Mouse (Mus musculus) gastrocnemius, adult 2 months (tissue): ENCODE data around the gene Mapk9. TPM values are rescaled to one million over a fixed set of nuclear protein-coding genes. Genes with fewer than 3 reads are reported as not detected.

Source experiments
- DNase-seq: peaks from one replicate; pipeline ENCODE4 v3.0.0; 2022
- H3K27ac ChIP-seq: fragments of 200-600 bp; 2 replicates; pipeline ENCODE4 v1.8.1; 2022; ENCODE audit warnings: mild to moderate bottlenecking
- H3K4me3 ChIP-seq: fragments of 200-600 bp; 2 replicates; pipeline ENCODE4 v1.8.1; 2022; ENCODE audit warnings: mild to moderate bottlenecking, moderate library complexity
- CTCF ChIP-seq: fragments of 200-600 bp; IDR thresholded peaks from 2 replicates; pipeline ENCODE4 v1.8.1; 2022; ENCODE audit warnings: antibody characterized with exemption, mild to moderate bottlenecking, moderate library complexity
- intact Hi-C: fragments of 180-260 bp; cut with DNase I; formaldehyde crosslinking; loops from one replicate; pipeline ENCODE4 v1.15.1; 2025
- total RNA-seq, 2 experiments: library from RNA; stranded (reverse); gene quantifications; 2 replicates each; pipeline ENCODE4 v1.2.3; 2021

Mapk9 gene
- total RNA-seq, 2 experiments from 2014 or later, result 47.4 to 54.4 TPM

DNA sequence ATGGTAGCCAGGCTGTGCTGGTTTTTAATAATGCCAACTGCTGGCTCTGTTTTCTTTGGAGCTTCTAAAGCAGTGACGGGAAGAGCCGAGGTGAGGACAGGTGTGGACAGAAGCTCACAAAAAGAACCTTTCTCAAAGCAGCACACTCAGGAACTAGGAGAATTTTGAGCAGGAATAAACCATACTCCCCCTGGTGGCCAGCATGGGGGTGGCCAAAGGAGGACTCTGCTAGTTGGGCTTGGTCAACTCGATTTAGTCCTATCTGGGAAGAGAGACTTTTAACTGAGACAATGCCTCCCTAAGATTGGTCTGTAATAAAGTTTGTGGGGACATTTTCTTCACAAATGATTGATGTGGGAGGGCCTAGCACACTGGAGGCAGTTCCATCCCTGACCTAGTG, 1.6 kb upstream of the Mapk9 start:
- H3K27ac ChIP-seq, result no peak overlapping the region
- H3K4me3 ChIP-seq, result no peak overlapping the region
- peak; percentile 88 for TF ChIP-seq CTCF
- intact Hi-C loops, result loop anchor here (1.0 to 5.0 kb wide), 2 partner anchors 117 to 133 kb away; partner anchors contain the start of gene Cnot6
- DNase-seq, result peak; percentile 66

DNA sequence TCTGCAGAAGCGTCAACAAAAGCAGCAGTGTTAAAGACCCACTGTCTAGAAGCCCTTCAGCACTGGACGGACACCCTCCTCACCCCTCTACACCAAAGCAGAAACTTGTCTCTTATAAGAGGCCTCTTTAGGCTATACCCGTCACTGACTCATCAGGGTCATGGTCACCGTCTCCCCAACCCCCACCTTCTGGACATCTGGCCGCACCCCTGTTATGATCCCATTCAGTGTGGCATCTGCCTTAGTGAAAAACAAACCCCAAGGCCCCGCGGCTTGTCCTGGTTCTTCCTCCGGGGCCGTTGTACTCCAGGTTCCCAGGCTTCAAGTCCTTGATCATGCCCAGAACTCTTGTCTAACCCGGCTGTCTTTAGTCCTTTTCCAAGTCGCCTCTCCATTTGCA, 593 bp upstream of the Mapk9 start:
- H3K4me3 ChIP-seq, result peak overlapping the region; percentile 98
- DNase-seq, result peak; percentile 32
- intact Hi-C loops, result loop anchor here (1.0 to 5.0 kb wide), 3 partner anchors 118 to 193 kb away; partner anchors contain the start of gene Cnot6
- no peak for TF ChIP-seq CTCF
- H3K27ac ChIP-seq, result peak overlapping the region; percentile 91

DNA sequence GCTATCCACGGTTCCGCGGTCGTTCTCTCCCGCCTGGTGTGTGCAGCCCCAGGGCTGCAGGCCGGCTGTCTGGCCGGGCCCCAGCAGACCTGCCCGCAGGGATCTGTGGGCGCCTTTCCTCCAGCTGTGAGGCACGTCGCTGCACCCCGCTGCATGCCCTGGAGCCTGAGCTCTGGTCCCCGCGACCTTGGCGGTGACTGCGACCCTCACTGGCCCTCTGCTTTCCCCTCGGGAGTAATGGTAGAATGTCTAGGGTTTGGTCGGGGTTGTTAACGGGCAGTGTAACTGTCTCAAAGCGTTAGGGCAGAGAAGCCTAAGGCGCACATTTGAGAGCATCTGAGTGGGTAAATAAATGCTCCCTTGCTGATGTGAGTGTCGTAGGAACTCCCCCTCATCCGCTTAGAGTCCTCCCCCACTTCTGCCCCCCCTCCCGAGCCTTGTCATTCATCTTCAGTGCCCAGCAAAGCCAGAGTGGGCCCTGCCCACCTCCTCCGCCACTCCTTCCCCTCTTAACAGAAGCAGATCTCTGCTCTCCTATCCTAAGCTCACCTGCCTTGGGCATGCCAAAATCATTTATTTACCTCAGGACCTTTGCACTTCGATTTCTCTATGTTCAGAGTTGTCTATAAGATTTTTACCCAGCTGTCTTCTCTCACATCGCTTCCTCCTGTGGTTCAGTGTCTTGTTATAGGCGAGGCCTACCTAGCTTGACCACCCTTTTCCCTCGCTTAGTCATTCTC, 690 bp downstream of the Mapk9 start:
- no peak for DNase-seq
- Histone ChIP-seq H3K27ac (peak overlapping the region; percentile 91), H3K4me3 (peak overlapping the region; percentile 98)
- intact Hi-C loops, result loop anchor here (2.0 to 5.0 kb wide), 2 partner anchors 135 to 194 kb away; partner anchors contain the start of gene Cnot6
- no peak for TF ChIP-seq CTCF

DNA sequence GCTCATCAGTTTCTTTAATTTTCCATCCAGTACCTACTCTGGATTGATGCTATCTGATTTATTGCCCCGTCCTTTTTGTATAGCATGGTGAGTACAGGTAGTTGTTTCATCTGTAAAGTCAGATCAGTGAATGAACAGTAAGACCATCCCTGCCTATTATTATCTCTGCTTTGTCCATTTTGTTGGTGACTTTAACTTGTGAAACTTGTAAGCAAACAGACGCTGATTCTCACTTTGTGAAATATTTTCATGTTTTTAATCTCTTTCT, 1.2 kb downstream of the Mapk9 start:
- Histone ChIP-seq H3K27ac (peak overlapping the region; percentile 91), H3K4me3 (peak overlapping the region; percentile 98)
- no peak for DNase-seq
- intact Hi-C loops, result loop anchor here (2.0 to 5.0 kb wide), 2 partner anchors 135 to 195 kb away; partner anchors contain the start of gene Cnot6
- TF ChIP-seq CTCF, result no peak

DNA sequence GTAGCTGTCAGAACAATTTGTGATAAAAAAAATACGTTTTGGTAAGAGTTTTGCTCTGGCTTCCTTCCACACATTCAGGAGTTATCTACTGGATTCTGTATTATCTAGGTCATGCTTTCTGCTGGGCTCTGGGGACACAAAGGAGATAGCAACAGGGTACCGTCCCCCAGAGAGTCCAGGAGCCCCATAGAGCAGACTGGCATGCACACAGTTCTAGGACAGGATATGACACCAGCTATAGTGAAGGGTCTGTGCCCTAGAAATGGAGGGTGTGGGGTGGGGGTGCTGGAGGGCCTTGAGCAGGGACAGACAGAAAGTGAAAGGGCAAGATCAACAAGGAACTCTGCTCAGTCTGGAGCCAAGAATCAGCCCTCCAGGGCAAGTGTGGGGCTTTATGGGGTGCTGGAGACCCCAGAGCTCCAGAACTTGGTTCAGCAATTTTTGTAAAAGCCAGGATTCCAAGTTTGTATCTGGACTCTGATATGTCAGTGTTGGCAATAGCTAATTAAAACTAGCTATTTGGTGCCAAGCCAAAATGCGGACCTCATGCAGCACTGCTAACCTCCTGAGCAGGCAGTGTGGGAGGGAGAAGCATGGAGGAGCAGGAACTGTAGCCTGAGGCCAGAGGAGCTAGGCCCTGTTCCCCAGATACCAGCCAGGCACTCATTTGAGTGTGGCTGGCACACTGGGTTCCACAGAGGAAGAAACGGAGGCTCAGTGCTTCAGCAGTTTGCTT, 1.7 kb downstream of the Mapk9 start:
- Histone ChIP-seq H3K4me3 (peak overlapping the region; percentile 98), H3K27ac (0 out of 2 replicates have a peak overlapping the region, but pooled peaks have one; percentile 20)
- no peak for DNase-seq
- intact Hi-C loops, result loop anchor here (5.0 kb wide), 1 partner anchor 136 kb away; the partner anchor contains the start of gene Cnot6
- TF ChIP-seq CTCF, result no peak

DNA sequence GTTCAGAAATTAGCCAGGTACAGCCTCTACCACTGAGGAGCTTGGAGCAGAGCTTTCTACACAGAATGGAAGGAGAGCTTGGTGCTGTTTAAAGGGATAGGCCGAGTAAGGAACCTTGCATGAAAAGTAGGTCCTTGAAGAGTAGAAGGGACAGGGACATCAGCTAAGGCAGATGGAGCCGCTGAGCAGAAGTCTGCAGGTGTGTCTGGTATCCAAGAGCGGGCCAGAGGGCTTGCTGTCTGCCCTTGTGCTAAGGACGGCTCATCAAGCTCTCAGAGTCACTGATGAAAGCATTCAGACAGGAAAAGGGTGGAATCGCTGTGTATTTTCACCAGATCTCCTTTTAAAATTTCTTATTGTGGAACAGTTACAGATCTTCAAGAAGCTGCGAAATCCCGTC, 3.8 kb downstream of the Mapk9 start:
- no peak for DNase-seq
- Histone ChIP-seq H3K27ac (peak overlapping the region; percentile 10; the same call in 1 of the 2 replicates), H3K4me3 (no peak overlapping the region)
- intact Hi-C loops, result no loop called here
- no peak for TF ChIP-seq CTCF

DNA sequence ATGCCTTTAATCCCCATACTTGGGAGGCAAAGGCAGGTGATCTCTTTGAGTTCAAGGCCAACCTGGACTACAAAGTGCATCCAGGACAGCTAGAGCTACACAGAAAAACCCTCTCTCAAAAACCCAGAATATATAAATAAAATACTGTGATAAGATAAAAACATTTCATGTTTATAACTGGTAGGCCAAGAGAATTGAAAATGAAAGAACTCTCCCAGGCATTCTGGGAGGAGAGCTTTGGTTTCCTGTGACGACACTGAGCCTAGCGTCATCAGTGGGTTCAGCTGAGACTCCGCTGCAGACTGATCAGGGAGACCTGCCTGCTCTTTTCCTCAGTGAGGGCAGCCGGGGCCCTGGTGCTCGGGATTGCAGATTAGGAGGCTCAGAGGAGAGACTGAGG, 8.6 kb downstream of the Mapk9 start:
- intact Hi-C loops, result no loop called here
- H3K4me3 ChIP-seq, result no peak overlapping the region
- TF ChIP-seq CTCF, result no peak
- DNase-seq, result no peak
- no peak overlapping the region for H3K27ac ChIP-seq

DNA sequence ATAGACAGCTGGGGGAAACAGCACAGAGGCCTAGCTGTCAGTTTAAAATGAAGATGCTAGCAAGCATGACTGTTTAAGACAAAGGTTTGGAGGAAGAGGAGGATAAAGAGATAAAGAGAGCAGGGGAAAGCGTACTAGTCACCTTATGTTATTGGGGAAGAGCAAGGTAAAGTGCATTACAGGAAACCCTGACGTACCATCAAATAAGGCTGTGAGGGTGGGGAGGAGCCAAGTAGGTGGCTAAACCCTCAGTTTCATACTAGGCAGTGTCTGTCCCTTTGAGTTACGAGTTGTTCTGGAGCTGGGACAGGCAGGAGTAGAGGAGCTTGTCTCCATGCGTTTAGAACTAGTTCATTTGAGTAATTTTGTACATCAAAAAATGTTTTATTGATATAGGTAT, 14.6 kb downstream of the Mapk9 start:
- no peak overlapping the region for H3K4me3 ChIP-seq
- intact Hi-C loops, result no loop called here
- TF ChIP-seq CTCF, result no peak

DNA sequence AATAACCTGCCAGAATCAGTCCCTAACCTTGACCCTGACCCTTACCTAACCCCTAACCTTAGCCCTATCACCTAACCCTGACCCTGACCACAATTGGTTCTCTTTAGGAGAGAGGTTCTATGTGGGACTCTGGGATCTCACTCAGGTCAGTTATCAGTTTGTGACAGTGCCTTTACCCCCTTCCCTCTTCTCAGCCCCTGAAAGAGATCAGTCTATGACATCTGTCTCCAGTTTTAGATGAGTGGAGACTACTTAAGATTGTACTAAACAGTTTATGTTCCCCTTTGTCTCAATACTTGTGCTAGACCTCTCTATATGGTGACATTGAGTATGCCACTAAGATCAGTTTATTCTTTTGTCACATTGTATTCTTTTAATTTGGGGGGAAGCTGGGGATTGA, 17.4 kb downstream of the Mapk9 start:
- no peak for TF ChIP-seq CTCF
- no peak overlapping the region for H3K27ac ChIP-seq
- intact Hi-C loops, result no loop called here
- no peak overlapping the region for H3K4me3 ChIP-seq
- DNase-seq, result no peak

More for the DNA sequence above, 14.6 kb downstream of the Mapk9 start:
- no peak overlapping the region for H3K27ac ChIP-seq
- no peak for DNase-seq

DNA sequence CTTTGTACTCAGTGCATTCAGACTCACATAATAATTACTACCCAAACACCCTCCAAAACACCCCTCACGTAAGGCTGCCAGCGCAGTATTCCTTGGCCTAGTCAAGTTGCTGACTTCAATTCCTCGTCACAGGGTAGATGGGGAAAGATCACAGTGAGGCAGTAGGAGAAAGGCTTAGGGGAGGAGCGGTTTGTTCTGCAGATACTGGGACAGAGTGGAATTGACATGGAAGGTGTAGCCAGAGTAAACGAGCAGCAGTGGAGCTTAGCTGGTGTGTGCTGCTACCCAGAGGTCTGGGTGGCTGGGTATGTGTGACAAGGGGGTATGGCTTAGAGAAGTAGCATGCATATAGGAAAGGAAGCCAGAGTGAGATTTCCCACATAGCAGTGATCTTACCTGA, 20.8 kb downstream of the Mapk9 start:
- intact Hi-C loops, result no loop called here
- no peak overlapping the region for H3K4me3 ChIP-seq
- H3K27ac ChIP-seq, result no peak overlapping the region
- TF ChIP-seq CTCF, result no peak
- DNase-seq, result no peak

DNA sequence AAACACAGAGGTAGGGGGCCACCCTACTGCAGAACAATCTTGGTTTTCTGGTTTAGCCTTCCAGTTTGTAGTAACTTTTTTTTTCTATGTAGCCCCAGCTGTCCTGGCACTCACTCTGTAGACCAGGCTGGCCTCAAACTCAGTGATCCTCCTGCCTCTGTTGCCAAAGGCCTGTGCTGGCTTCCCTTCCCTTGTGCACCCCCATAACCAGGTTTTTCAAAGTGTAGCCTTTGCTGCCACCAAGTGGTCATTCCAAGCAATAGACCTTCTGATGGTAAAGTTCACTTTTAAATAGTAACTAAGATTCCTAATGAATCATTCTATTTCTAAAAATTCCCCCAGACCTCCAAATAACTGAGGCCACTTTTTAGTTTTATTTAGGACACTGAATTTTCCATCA, 23.2 kb downstream of the Mapk9 start:
- peak; percentile 77 for TF ChIP-seq CTCF
- peak; percentile 48 for DNase-seq
- intact Hi-C loops, result loop anchor here (2.0 to 5.0 kb wide), 3 partner anchors 42 to 217 kb away; no protein-coding TSS in a partner anchor
- Histone ChIP-seq H3K27ac (no peak overlapping the region), H3K4me3 (no peak overlapping the region)

DNA sequence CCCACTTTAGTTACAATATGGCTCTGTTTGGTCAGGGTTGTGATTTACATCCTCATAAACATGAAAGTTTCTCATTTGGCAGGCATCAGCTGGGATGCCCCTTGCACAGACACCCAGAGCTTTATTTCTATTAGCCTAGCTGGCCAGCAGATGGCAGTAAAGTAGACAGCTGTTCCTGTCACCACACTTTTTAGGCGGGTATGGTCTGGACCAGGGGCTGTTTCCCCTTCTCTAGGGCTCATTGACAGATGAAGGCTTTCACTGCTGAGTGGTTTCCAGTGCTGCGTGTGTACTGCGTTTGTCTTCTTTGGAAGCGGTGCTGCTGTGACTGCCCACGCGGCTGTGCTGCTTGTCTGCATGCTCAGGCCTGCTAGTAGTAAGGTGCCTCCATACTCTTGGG, 25.4 kb downstream of the Mapk9 start:
- DNase-seq, result no peak
- peak; percentile 69 for TF ChIP-seq CTCF
- intact Hi-C loops, result loop anchor here (2.0 to 5.0 kb wide), 3 partner anchors 45 to 219 kb away; no protein-coding TSS in a partner anchor
- no peak overlapping the region for H3K27ac ChIP-seq
- H3K4me3 ChIP-seq, result no peak overlapping the region

DNA sequence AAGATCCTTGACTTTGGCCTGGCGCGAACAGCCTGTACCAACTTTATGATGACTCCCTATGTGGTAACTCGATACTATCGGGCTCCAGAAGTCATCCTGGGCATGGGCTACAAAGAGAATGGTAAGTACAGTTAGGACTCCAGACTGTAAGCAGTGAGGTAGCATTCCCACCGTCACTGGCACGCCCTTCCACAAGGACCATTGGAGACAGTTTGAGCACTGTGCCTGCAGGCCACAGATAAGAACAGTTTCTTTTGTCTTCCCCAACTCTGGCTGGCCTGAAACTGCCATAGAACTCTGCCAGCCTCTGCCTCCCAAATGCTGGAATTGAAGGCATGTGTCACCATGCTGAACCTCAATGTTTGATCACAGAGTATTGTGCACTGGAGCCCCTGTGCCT, 26.2 kb downstream of the Mapk9 start:
- no peak for TF ChIP-seq CTCF
- intact Hi-C loops, result loop anchor here (5.0 kb wide), 1 partner anchor 45 kb away; no protein-coding TSS in a partner anchor
- no peak overlapping the region for H3K4me3 ChIP-seq
- H3K27ac ChIP-seq, result no peak overlapping the region
- no peak for DNase-seq
